Mouse (Mus musculus) CH12F3 (cell line): ENCODE data around the gene Ston2.
"Not testable (repeated sequence)": the region's sequence is repeated elsewhere in the genome, so short reads cannot be mapped to it uniquely, and the experiment has no call there.

Experiments
- in situ Hi-C: fragments of 300-500 bp; cut with MboI; formaldehyde crosslinking; loops from 2 replicates; pipeline ENCODE4 v1.14.3; 2020; ENCODE audit warnings: low sequenced_read_pairs

The Ston2 gene

GRCm38 (mm10) chr12:91609425-91609824 lies 178.8 kb downstream of the Ston2 start:
- in situ Hi-C loops, result no loop called here

GRCm38 (mm10) chr12:91607678-91608077 lies 180.5 kb downstream of the Ston2 start:
- in situ Hi-C loops, result no loop called here

- in situ Hi-C loops, result no loop called here
These were observed 181.5 kb downstream of the Ston2 start for GRCm38 (mm10) chr12:91606651-91607050.

GRCm38 (mm10) chr12:91604600-91604999 lies 183.6 kb downstream of the Ston2 start:
- in situ Hi-C loops, result no loop called here

GRCm38 (mm10) chr12:91592128-91592527 lies 196.1 kb downstream of the Ston2 start:
- in situ Hi-C loops, result no loop called here

- in situ Hi-C loops, result no loop called here
These were observed 197.0 kb downstream of the Ston2 start for GRCm38 (mm10) chr12:91591191-91591590.

GRCm38 (mm10) chr12:91590716-91591115 lies 197.5 kb downstream of the Ston2 start:
- in situ Hi-C loops, result no loop called here

- in situ Hi-C loops, result no loop called here
These were observed 198.1 kb downstream of the Ston2 start, which contains the start of gene Gtf2a1 for GRCm38 (mm10) chr12:91589847-91590690. Gtf2a1 (minus strand) TSS chr12:91590487.

- in situ Hi-C loops, result no loop called here
These were observed 198.7 kb downstream of the Ston2 start for GRCm38 (mm10) chr12:91589542-91589846.

GRCm38 (mm10) chr12:91588670-91589541 lies 199.3 kb downstream of the Ston2 start:
- in situ Hi-C loops, result no loop called here

GRCm38 (mm10) chr12:91588176-91588669 lies 200.0 kb downstream of the Ston2 start:
- in situ Hi-C loops, result no loop called here

- in situ Hi-C loops, result no loop called here
These were observed 200.6 kb downstream of the Ston2 start for GRCm38 (mm10) chr12:91587491-91588033.

GRCm38 (mm10) chr12:91587077-91587476 lies 201.1 kb downstream of the Ston2 start:
- in situ Hi-C loops, result no loop called here

GRCm38 (mm10) chr12:91585815-91586214 lies 202.4 kb downstream of the Ston2 start:
- in situ Hi-C loops, result not testable (repeated sequence)

- in situ Hi-C loops, result no loop called here
These were observed 203.0 kb downstream of the Ston2 start for GRCm38 (mm10) chr12:91585206-91585605.

GRCm38 (mm10) chr12:91583409-91583808 lies 204.8 kb downstream of the Ston2 start:
- in situ Hi-C loops, result no loop called here
